Mouse (Mus musculus) kidney, postnatal 10 days (tissue): Measurements from ENCODE around the gene Rnf181.

Source experiments
- DNase-seq: peaks from one replicate; pipeline ENCODE4 v3.0.0; 2021; ENCODE audit warnings: mixed read lengths

Gene Rnf181

DNA sequence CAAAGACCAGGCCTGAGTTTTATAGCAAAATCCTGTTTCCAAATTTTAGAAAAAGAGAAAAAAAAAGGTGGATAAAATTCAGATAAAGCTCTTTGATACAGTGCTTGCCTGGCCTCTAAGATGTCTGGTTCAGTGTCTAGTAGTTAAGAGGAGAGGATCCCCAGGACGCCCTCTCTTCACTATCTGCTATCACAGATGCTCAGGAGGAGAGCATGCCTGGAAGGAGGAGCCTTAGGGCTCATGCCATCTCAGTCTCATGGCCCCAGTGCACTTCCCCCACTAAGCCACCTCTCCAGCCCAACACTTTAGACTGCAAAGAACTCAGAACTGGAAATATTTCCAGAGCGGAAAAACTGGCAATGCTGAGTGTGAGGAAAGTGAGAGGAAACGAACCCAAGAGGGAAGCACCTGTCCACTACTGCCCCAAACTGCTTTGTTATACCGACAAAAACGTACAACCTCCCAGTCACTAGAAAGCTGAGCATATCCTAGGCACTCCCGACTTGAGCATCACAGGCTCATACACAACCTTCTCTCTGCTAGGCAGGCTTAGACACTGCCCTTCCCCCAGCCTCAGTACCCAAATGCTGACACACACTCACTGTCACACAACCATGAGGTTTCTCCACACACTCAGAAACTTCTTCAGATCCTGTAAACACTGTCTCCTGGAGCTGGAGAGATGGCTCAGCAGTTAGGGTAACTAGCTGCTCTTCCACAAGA lies 42.8 kb downstream of the Rnf181 start:
- DNase-seq: no peak

DNA sequence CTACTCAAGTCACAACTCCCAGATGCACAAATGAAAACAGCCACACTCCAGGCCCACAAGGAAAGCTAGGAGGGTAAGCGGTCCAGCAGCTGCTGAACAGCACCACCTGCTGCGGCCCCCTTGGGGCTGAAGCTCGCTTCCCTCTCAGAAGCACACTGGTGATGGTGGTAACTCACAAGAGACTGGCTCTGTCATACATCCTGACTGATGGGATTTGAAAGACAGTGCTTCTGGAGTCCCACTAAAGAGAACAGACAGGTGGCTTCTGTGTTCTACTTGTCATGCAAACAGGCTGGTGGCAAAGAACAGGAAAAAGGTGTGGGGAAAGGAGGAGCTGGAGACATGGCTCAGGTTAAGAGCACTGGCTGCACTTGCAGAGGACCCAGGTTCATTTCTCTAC lies 43.8 kb downstream of the Rnf181 start:
- DNase-seq: no peak

DNA sequence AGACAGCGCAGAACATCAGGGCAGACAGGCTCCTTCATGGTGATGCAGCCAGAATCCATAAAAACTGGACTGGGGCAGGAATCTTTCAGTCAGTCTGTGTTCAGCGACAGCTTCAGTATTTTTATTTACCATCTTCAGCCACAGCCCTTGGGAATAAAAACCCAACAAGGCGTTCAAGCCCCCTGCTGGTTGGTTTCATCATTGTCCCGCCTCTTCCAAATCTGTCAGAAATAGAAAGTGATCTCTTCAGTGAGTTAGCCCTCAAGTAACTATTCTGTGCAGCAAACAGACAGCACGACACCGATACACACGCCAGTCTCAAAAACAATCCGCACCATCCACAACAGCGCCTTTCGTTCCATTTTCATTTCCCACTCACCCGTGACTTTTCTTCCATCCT lies 47.7 kb downstream of the Rnf181 start:
- peak; percentile 79 for DNase-seq

- DNase-seq: no peak
Observed at GRCm38 (mm10) chr6:72318440-72318839, 48.3 kb downstream of the Rnf181 start.

GRCm38 (mm10) chr6:72316044-72316443 lies 50.7 kb downstream of the Rnf181 start:
- DNase-seq: no peak

GRCm38 (mm10) chr6:72315384-72315783 lies 51.4 kb downstream of the Rnf181 start:
- DNase-seq: no peak

DNA sequence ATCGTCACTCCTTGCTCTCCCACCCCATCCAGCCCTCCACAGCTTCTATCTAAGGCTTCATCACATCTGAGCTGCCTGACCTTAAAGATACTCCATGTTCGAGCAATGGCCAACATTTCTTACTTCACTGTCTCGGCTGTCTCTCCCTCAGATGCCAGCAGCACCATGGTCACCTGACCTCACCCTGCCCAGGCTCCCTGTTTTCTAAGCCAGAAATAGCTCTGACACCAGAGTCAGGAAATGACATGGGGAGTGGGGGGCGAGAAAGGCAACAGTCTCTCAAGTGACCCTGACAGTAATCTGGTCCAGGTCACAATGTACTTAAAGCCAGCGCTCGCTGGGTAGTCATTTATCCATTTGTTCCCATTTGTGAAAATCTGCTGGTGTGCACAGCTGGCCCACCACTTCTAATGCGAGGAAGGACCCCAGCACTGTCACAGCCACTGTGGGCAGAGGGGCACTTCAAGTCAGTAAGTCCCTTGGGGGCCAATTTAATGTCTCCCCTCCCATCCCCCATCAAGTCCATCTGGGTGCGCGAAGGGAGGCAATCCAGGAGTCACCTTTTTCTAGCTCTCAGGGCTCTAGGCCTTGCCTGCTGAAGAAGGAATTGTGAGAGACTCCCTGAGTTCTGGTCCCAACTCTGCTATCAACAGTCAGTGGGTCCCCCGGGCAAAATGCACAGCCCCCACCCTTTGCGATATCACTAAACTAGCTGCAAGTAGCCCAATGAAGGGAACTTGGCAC lies 53.5 kb downstream of the Rnf181 start:
- DNase-seq: no peak

DNA sequence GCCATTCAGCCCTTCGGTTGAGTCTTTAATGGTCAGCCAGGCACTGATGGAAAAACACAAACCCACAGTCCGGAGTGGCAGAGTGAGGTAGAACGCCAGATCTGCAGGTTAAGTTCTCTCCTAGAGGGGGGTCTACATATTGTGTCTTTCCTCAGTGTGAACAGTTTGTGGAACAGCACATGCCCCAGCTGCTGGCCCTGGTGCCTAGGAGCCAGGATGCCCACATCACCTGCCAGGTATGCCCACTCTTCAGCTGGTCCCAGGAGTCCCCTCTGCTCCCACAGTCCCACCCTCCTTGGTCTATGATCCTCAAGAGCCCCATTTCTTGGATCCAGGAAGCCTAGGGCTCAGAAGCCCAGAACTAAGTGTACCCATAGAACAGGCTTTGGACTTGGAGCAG lies 54.6 kb downstream of the Rnf181 start:
- no peak for DNase-seq
